Comparison of ENCODE assay signal across 14 mouse cellular contexts in genomic region chr13:32544986-32545740, GRCm38 (mm10).
DNase-seq lines count a peak whose midpoint lies in the region; ATAC-seq and TF ChIP-seq lines count a peak whose summit lies in the region.
"Had no signal": no experiment of that assay in that cellular context is flagged by ENCODE, and none has a peak within 500 bp of the region (broad histone marks: within the 10 kb centered on the region; RNA-seq: fewer than 3 reads in every experiment).

No protein-coding gene starts in this region.

- H3K36me3 ChIP-seq in forebrain, embryonic 16.5 days (ENCODE audit: control insufficient read depth, insufficient read depth): no peaks in the 10 kb centered on the region
- no peaks in the 10 kb centered on the region for H3K36me3 ChIP-seq in forebrain, embryonic 14.5 days (ENCODE audit: control insufficient read depth, insufficient read depth, low read length)
- no peaks in the 10 kb centered on the region for H3K36me3 ChIP-seq in lung, postnatal 0 days (ENCODE audit: insufficient read depth, low read length)
- H3K36me3 ChIP-seq: liver, embryonic 15.5 days; neural tube, embryonic 12.5 days had no signal

- no peaks in the 10 kb centered on the region for H3K9me3 ChIP-seq in forebrain, embryonic 16.5 days (ENCODE audit: control insufficient read depth, low read length)
- H3K9me3 ChIP-seq in forebrain, embryonic 14.5 days (replicated peaks; ENCODE audit: control insufficient read depth, low read length): no peaks in the 10 kb centered on the region
- no peaks in the 10 kb centered on the region for H3K9me3 ChIP-seq in lung, postnatal 0 days (ENCODE audit: low read length)
- H3K9me3 ChIP-seq: liver, embryonic 15.5 days; neural tube, embryonic 12.5 days had no signal

- no peak for TF ChIP-seq POLR2A in lung, adult 2 months (IDR thresholded peaks at IDR 0.05; ENCODE audit: borderline replicate concordance, extremely low read depth, low read depth, low read length)

- H3K9ac ChIP-seq in forebrain, embryonic 16.5 days (replicated peaks; ENCODE audit: low read depth, low read length): no peak overlapping the region
- no peak overlapping the region for H3K9ac ChIP-seq in forebrain, embryonic 14.5 days (ENCODE audit: low read length)
- no peak overlapping the region for H3K9ac ChIP-seq in lung, postnatal 0 days (replicated peaks; ENCODE audit: low read depth)
- H3K9ac ChIP-seq: liver, embryonic 15.5 days; neural tube, embryonic 12.5 days had no signal

- 71% methylated on average over 7 of the region's 7 CpGs for WGBS in forebrain, embryonic 16.5 days
- 73% methylated on average over 7 of the region's 7 CpGs for WGBS in forebrain, embryonic 14.5 days
- WGBS in lung, postnatal 0 days: 53% methylated on average over 7 of the region's 7 CpGs
- 58% methylated on average over 7 of the region's 7 CpGs for WGBS in lung, adult 2 months

- H3K27me3 ChIP-seq in forebrain, embryonic 16.5 days (replicated peaks; ENCODE audit: control insufficient read depth, insufficient read depth, low read length): no peaks in the 10 kb centered on the region
- H3K27me3 ChIP-seq in forebrain, embryonic 14.5 days (replicated peaks; ENCODE audit: control insufficient read depth, insufficient read depth, low read length): no peaks in the 10 kb centered on the region
- no peaks in the 10 kb centered on the region for H3K27me3 ChIP-seq in lung, postnatal 0 days (replicated peaks; ENCODE audit: insufficient read depth, low read length)
- H3K27me3 ChIP-seq: liver, embryonic 15.5 days; neural tube, embryonic 12.5 days had no signal

- H3K4me3 ChIP-seq in forebrain, embryonic 16.5 days (replicated peaks; ENCODE audit: low read length): no peak overlapping the region
- H3K4me3 ChIP-seq in forebrain, embryonic 14.5 days (ENCODE audit: low read depth, low read length): no peak overlapping the region
- H3K4me3 ChIP-seq in lung, postnatal 0 days (ENCODE audit: low read depth, low read length): no peak overlapping the region
- H3K4me3 ChIP-seq in lung, adult 2 months (replicated peaks; ENCODE audit: extremely low read depth, low read depth, low read length): no peak overlapping the region
- H3K4me3 ChIP-seq: liver, embryonic 15.5 days; neural tube, embryonic 12.5 days had no signal

- H3K4me2 ChIP-seq in forebrain, embryonic 16.5 days (ENCODE audit: low read length): no peak overlapping the region
- H3K4me2 ChIP-seq in forebrain, embryonic 14.5 days (ENCODE audit: low read length): no peak overlapping the region
- no peak overlapping the region for H3K4me2 ChIP-seq in lung, postnatal 0 days (replicated peaks; ENCODE audit: low read depth, low read length)
- H3K4me2 ChIP-seq: liver, embryonic 15.5 days; neural tube, embryonic 12.5 days had no signal

- no peak overlapping the region for H3K27ac ChIP-seq in forebrain, embryonic 16.5 days (ENCODE audit: low read length)
- H3K27ac ChIP-seq in forebrain, embryonic 14.5 days (ENCODE audit: low read depth, low read length): no peak overlapping the region
- H3K27ac ChIP-seq in lung, postnatal 0 days (ENCODE audit: low read length): no peak overlapping the region
- H3K27ac ChIP-seq: liver, embryonic 15.5 days; neural tube, embryonic 12.5 days had no signal

- no peak for DNase-seq in forebrain, embryonic 14.5 days (ENCODE audit: low spot score)
- DNase-seq in lung, postnatal 0 days (ENCODE audit: low spot score): peak; percentile 71
- no peak for DNase-seq in lung, adult 2 months
- peak; percentile 27 for DNase-seq in fibroblast of lung, adult 2 months (ENCODE audit: low read depth)
- peak; percentile 3 for DNase-seq in telencephalon, adult 2 months (ENCODE audit: low read depth, low spot score)
- no peak for DNase-seq in adrenal gland, postnatal 36 days
- no peak for DNase-seq in gastrocnemius, adult 8-10 months (ENCODE audit: low spot score in 2 of 2)
- DNase-seq: heart, postnatal 4 days; kidney, adult 8-10 months; midbrain, embryonic 14.5 days; retina, postnatal 1 day had no signal

- peak; percentile 99 for TF ChIP-seq EP300 in lung, postnatal 0 days (IDR thresholded peaks at IDR 0.05)

- no peak for TF ChIP-seq CTCF in lung, postnatal 0 days (IDR thresholded peaks at IDR 0.05)
- no peak for TF ChIP-seq CTCF in lung, adult 2 months (IDR thresholded peaks at IDR 0.05; ENCODE audit: insufficient read depth, low read length)

- ATAC-seq in forebrain, embryonic 16.5 days: 0 out of 2 replicates have a peak, but pooled peaks have one; percentile 26
- ATAC-seq in forebrain, embryonic 14.5 days: no peak
- peak; percentile 94 for ATAC-seq in lung, postnatal 0 days

- no peaks in the 10 kb centered on the region for H3K4me1 ChIP-seq in forebrain, embryonic 16.5 days (replicated peaks; ENCODE audit: control insufficient read depth, insufficient read depth, low read length)
- no peaks in the 10 kb centered on the region for H3K4me1 ChIP-seq in forebrain, embryonic 14.5 days (ENCODE audit: control insufficient read depth, insufficient read depth, low read length)
- H3K4me1 ChIP-seq in lung, postnatal 0 days (ENCODE audit: insufficient read depth, low read depth, low read length): no peaks in the 10 kb centered on the region
- no peaks in the 10 kb centered on the region for H3K4me1 ChIP-seq in lung, adult 2 months (ENCODE audit: control insufficient read depth, insufficient read depth, low read length)
- H3K4me1 ChIP-seq: liver, embryonic 15.5 days; neural tube, embryonic 12.5 days had no signal

Comparison
In these comparisons a context has a peak if more than half of its experiments do, and no peak if none do; other contexts are left out.
1. DNase-seq: peak in lung, postnatal 0 days (single experiment), fibroblast of lung, adult 2 months (single experiment) and telencephalon, adult 2 months (single experiment); none in forebrain, embryonic 14.5 days (single experiment), lung, adult 2 months (single experiment), adrenal gland, postnatal 36 days (0 of 2) and gastrocnemius, adult 8-10 months (0 of 2).